Mouse (Mus musculus): ENCODE measurements around the gene Wars2.

GRCm38 (mm10) chr3:99203331-99203730 is 62.5 kb downstream of the Wars2 start:
- no peak for TF ChIP-seq CTCF (conservative IDR thresholded peaks at IDR 0.05; ENCODE audit: low read length)
- TF ChIP-seq NANOG (IDR thresholded peaks at IDR 0.05; ENCODE audit: borderline replicate concordance, low read length), result no peak
- no peak for TF ChIP-seq POU5F1 (IDR thresholded peaks at IDR 0.05; ENCODE audit: borderline replicate concordance, low read length)

Measured in E14TG2a.4 (cell line).